Mouse (Mus musculus) intestine, embryonic 15.5 days (tissue): ENCODE data around the gene Runx2. TPM values are rescaled to one million over a fixed set of nuclear protein-coding genes. Genes with fewer than 3 reads are reported as not detected.

Experiments
- ATAC-seq: fragments of 200-750 bp; cut with Nextera tagmentation; 2 replicates; pipeline ENCODE4 v1.8.0; 2017; ENCODE audit warnings: moderate TSS enrichment, moderate library complexity
- H3K27ac ChIP-seq: fragments of 300-500 bp; sonication (generic); 2 replicates; pipeline ENCODE4 v1.5.1; 2015; ENCODE audit warnings: mild to moderate bottlenecking, inconsistent platforms
- H3K27me3 ChIP-seq: fragments of 300-500 bp; sonication (generic); replicated peaks from 2 replicates; pipeline ENCODE4 v1.6.1; 2015; ENCODE audit warnings: inconsistent platforms
- H3K36me3 ChIP-seq: fragments of 300-500 bp; sonication (generic); 2 replicates; pipeline ENCODE4 v1.6.1; 2015; ENCODE audit warnings: inconsistent platforms
- H3K4me1 ChIP-seq: fragments of 300-500 bp; sonication (generic); replicated peaks from 2 replicates; pipeline ENCODE4 v1.6.1; 2015; ENCODE audit warnings: inconsistent platforms
- H3K4me2 ChIP-seq: fragments of 300-500 bp; sonication (generic); replicated peaks from 2 replicates; pipeline ENCODE4 v1.6.1; 2015; ENCODE audit warnings: mild to moderate bottlenecking, inconsistent platforms
- H3K4me3 ChIP-seq: fragments of 300-500 bp; sonication (generic); replicated peaks from 2 replicates; pipeline ENCODE4 v1.5.1; 2015; ENCODE audit warnings: inconsistent platforms
- H3K9ac ChIP-seq: fragments of 300-500 bp; sonication (generic); 2 replicates; pipeline ENCODE4 v1.6.1; 2015; ENCODE audit warnings: inconsistent platforms
- H3K9me3 ChIP-seq: fragments of 300-500 bp; sonication (generic); 2 replicates; pipeline ENCODE4 v1.6.1; 2016; ENCODE audit warnings: inconsistent platforms
- WGBS: fragments of 180-500 bp; shearing (Covaris S2); methylation state at CpG from one replicate; pipeline ENCODE4 v1.1.7; 2015; 5-methylcytosine and 5-hydroxymethylcytosine counted together
- polyA plus RNA-seq: library from polyadenylated mRNA; unstranded; fragments of >200 nt; fragmentation: Nextera tagmentation; extraction: Ambion mirVana; gene quantifications from 2 replicates; pipeline ENCODE4 v1.2.1, GENCODE M21; 2015

The Runx2 gene
- polyA plus RNA-seq, 1 experiment from 2014 or later = 1.2 TPM

DNA sequence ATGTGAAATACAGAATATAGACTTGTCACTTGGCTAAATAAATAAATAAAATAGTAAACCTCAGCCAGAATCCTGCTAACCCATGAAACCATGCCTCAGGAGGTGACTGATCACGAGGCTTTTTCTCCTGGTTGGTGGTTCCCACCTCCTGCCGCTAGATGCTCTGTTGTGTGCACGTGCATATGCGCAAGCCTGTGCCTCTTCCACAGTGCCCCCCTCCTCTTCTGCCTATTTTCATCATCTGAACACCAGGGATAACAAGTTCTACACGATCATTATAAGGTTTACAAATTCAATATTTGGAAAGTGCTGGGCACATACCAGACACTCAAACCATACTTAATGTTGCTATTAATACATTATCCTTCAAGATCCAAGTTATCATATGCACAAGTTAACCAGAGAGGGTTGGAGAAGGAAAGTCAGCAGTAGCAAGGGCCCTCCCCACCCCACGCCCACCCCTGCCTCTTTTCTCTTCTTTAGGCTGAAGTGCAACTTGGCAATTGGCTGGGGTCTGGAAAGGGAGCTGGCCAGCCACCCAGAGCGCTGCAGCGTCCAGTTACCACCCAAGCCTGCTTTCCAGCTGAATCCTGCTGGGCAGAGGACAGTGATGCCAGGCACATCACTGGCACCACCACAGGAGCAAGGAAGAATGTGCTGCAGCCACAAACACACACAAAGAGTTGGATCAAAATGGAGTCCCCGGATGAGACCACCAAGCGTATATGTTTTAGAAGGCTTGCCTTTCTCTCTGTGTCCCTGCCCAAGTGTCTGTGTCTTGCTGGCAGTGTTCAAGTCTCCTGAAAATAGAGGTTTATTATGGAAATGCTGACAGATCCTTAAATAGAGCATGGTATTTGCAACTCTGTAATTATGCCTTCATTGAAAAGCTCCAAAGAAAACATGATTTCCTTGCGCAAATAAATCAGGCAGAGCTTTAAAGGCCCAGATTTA lies 294.2 kb downstream of the Runx2 start:
- WGBS = 81% methylated on average over 11 of the region's 11 CpGs
- no peak overlapping the region for H3K4me2 ChIP-seq
- no peaks in the 10 kb centered on the region for H3K4me1 ChIP-seq
- no peak overlapping the region for H3K4me3 ChIP-seq
- H3K36me3 ChIP-seq = no peaks in the 10 kb centered on the region
- H3K9ac ChIP-seq = no peak overlapping the region
- H3K9me3 ChIP-seq = no peaks in the 10 kb centered on the region
- no peak overlapping the region for H3K27ac ChIP-seq
- H3K27me3 ChIP-seq = no peaks in the 10 kb centered on the region
- no peak for ATAC-seq

- H3K27ac ChIP-seq = no peak overlapping the region
- no peak overlapping the region for H3K4me3 ChIP-seq
- H3K4me2 ChIP-seq = no peak overlapping the region
- no peaks in the 10 kb centered on the region for H3K36me3 ChIP-seq
- no peak for ATAC-seq
- 65% methylated on average over 3 of the region's 3 CpGs for WGBS
- H3K9ac ChIP-seq = no peak overlapping the region
- H3K4me1 ChIP-seq = no peaks in the 10 kb centered on the region
- no peaks in the 10 kb centered on the region for H3K9me3 ChIP-seq
- H3K27me3 ChIP-seq = no peaks in the 10 kb centered on the region
Measured at GRCm38 (mm10) chr17:44519356-44519755, 295.2 kb downstream of the Runx2 start.

GRCm38 (mm10) chr17:44518156-44518555 lies 296.4 kb downstream of the Runx2 start:
- no peaks in the 10 kb centered on the region for H3K9me3 ChIP-seq
- no peak for ATAC-seq

DNA sequence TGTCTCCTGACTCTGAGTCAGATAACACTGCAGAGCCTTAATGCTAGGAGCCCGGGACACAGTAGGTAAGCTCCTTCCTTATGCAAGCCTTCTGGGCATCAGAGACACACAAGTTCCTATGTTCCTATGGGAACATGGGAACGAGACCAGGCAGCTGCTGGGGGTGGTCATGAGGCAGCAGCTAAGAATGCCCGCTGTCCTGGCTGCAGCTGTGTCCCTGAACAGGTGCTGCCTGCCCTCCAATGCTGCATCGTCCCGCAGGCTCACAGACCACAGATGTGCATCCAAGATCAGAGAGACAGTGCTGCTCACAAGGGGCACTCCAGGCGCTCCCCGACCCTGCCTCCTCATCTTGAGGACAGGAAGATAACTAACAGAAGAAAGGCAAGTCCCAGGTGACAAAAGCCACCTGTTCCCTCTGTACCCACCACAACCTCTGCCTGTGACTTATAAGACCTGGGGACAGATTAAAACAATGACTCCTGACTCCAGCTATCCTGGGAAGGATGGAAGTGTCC lies 306.3 kb downstream of the Runx2 start:
- Histone ChIP-seq H3K27me3 (no peaks in the 10 kb centered on the region), H3K4me1 (no peaks in the 10 kb centered on the region), H3K4me2 (no peak overlapping the region), H3K27ac (no peak overlapping the region), H3K4me3 (no peak overlapping the region), H3K36me3 (no peaks in the 10 kb centered on the region), H3K9me3 (no peaks in the 10 kb centered on the region), H3K9ac (no peak overlapping the region)
- 66% methylated on average over 7 of the region's 7 CpGs for WGBS
- no peak for ATAC-seq

More at GRCm38 (mm10) chr17:44518156-44518555, 296.4 kb downstream of the Runx2 start:
- no peak overlapping the region for H3K27ac ChIP-seq
- H3K4me3 ChIP-seq = no peak overlapping the region
- H3K4me1 ChIP-seq = no peaks in the 10 kb centered on the region
- H3K4me2 ChIP-seq = no peak overlapping the region
- no peaks in the 10 kb centered on the region for H3K36me3 ChIP-seq
- H3K9ac ChIP-seq = no peak overlapping the region
- 92% methylated on average over 6 of the region's 6 CpGs for WGBS
- no peaks in the 10 kb centered on the region for H3K27me3 ChIP-seq

GRCm38 (mm10) chr17:44507741-44508140 lies 306.9 kb downstream of the Runx2 start:
- no peak overlapping the region for H3K9ac ChIP-seq
- ATAC-seq = no peak
- H3K9me3 ChIP-seq = no peaks in the 10 kb centered on the region
- H3K27me3 ChIP-seq = no peaks in the 10 kb centered on the region
- H3K4me3 ChIP-seq = no peak overlapping the region
- H3K27ac ChIP-seq = no peak overlapping the region
- no peaks in the 10 kb centered on the region for H3K4me1 ChIP-seq
- 68% methylated on average over 3 of the region's 3 CpGs for WGBS
- H3K36me3 ChIP-seq = no peaks in the 10 kb centered on the region
- no peak overlapping the region for H3K4me2 ChIP-seq

DNA sequence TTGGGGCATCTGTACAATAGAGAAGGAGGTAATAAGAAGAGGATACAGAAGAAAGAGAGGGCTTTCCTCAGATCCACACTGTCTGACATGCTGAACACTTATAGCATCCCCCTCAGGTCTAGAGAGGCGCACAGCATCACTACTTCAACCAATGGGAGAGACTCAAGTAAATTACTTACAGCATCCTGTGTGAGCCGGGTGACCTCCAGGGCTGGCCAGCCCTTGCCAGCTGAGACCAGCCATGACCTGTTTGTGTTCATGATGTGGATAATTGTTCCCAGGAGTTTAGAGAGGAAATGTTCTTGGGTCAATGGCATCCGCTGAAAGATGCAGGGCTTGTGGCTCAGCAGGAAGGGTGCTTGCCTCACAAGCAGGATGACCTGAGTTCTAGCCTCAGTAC lies 308.1 kb downstream of the Runx2 start:
- ATAC-seq = no peak
- WGBS = 75% methylated on average over 3 of the region's 3 CpGs
- no peaks in the 10 kb centered on the region for H3K27me3 ChIP-seq
- no peak overlapping the region for H3K27ac ChIP-seq
- no peak overlapping the region for H3K4me3 ChIP-seq
- H3K4me2 ChIP-seq = no peak overlapping the region
- H3K9ac ChIP-seq = no peak overlapping the region
- H3K4me1 ChIP-seq = no peaks in the 10 kb centered on the region
- no peaks in the 10 kb centered on the region for H3K9me3 ChIP-seq
- no peaks in the 10 kb centered on the region for H3K36me3 ChIP-seq

DNA sequence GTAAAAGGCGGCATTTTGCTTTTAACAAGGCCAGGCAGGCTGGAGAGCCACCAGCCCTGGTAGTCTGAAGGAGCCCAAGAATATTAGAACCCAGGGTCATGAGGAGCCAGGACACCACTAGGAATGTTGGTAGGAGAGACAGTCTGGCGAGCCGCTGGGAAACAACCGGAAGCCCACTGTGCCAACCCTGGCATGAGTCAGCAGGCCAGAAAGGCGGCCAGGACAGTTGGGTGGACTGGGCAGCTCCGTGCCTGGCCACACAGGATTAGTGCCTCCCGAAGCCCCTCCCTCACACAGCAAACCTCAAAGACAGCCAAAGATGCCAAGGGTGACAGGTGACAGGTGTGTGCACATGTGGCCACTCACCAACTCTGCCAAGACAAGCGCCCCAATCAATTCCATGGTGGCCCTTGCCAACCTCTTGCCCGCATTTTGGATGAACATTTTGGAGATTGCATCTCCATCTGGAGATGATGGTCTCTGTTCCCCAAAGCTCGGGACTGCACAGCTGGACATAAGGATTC lies 309.7 kb downstream of the Runx2 start:
- Histone ChIP-seq H3K4me2 (no peak overlapping the region), H3K9ac (no peak overlapping the region), H3K27ac (no peak overlapping the region), H3K9me3 (no peaks in the 10 kb centered on the region), H3K36me3 (no peaks in the 10 kb centered on the region), H3K4me3 (no peak overlapping the region), H3K4me1 (no peaks in the 10 kb centered on the region), H3K27me3 (0 out of 2 replicates have a peak, but pooled peaks cover 3% of the 10 kb centered on the region)
- 87% methylated on average over 10 of the region's 10 CpGs for WGBS
- no peak for ATAC-seq

GRCm38 (mm10) chr17:44502176-44502575 lies 312.4 kb downstream of the Runx2 start:
- H3K4me3 ChIP-seq = no peak overlapping the region
- 0 out of 2 replicates have a peak, but pooled peaks cover 3% of the 10 kb centered on the region for H3K27me3 ChIP-seq
- no peaks in the 10 kb centered on the region for H3K4me1 ChIP-seq
- H3K27ac ChIP-seq = no peak overlapping the region
- H3K9me3 ChIP-seq = no peaks in the 10 kb centered on the region
- H3K9ac ChIP-seq = no peak overlapping the region
- no peak overlapping the region for H3K4me2 ChIP-seq
- no peak for ATAC-seq
- H3K36me3 ChIP-seq = no peaks in the 10 kb centered on the region
- WGBS = 91% methylated on average over 5 of the region's 5 CpGs

DNA sequence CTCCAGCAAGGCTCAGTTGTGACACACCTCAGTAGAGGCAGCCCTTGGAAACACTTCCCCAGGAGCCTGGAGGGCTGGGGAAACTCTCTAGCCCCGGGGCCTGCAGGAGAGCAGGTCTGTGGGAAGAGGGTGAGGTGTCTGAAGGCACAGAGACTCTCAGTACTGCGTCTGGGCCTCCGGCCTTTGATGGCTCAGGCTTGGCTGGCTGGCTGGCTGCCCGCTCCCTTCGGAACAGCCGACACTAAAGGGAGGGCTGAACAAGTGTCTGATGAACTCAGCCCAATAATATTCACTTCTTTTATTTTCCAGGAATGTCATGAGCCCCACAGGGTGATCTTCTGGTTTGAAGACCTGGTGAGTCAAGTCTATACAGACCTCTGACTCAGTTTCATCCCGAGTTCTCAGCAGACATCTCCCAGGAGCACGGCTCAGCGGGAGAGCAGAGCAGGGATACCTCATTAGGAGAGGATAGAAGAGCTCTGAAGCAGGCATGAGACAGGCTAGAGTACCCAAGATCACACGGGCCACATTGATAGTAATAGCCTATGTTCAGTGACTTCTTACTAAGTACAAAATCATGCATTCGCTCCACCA lies 314.2 kb downstream of the Runx2 start:
- WGBS = 77% methylated on average over 11 of the region's 11 CpGs
- Histone ChIP-seq H3K27ac (no peak overlapping the region), H3K4me3 (no peak overlapping the region), H3K9ac (no peak overlapping the region), H3K27me3 (0 out of 2 replicates have a peak, but pooled peaks cover 3% of the 10 kb centered on the region), H3K36me3 (no peaks in the 10 kb centered on the region), H3K4me1 (no peaks in the 10 kb centered on the region), H3K9me3 (no peaks in the 10 kb centered on the region), H3K4me2 (no peak overlapping the region)
- ATAC-seq = no peak

GRCm38 (mm10) chr17:44490164-44490794 lies 324.3 kb downstream of the Runx2 start:
- no peaks in the 10 kb centered on the region for H3K9me3 ChIP-seq
- 31% methylated on average over 11 of the region's 11 CpGs for WGBS
- H3K4me1 ChIP-seq = no peaks in the 10 kb centered on the region
- H3K4me2 ChIP-seq = no peak overlapping the region
- H3K27ac ChIP-seq = no peak overlapping the region
- no peak overlapping the region for H3K9ac ChIP-seq
- H3K36me3 ChIP-seq = no peaks in the 10 kb centered on the region
- no peaks in the 10 kb centered on the region for H3K27me3 ChIP-seq
- ATAC-seq = no peak
- no peak overlapping the region for H3K4me3 ChIP-seq

- no peaks in the 10 kb centered on the region for H3K4me1 ChIP-seq
- H3K9ac ChIP-seq = no peak overlapping the region
- H3K27me3 ChIP-seq = no peaks in the 10 kb centered on the region
- no peak overlapping the region for H3K4me3 ChIP-seq
- ATAC-seq = no peak
- H3K4me2 ChIP-seq = no peak overlapping the region
- 70% methylated on average over 6 of the region's 6 CpGs for WGBS
- H3K27ac ChIP-seq = no peak overlapping the region
- no peaks in the 10 kb centered on the region for H3K36me3 ChIP-seq
- H3K9me3 ChIP-seq = no peaks in the 10 kb centered on the region
Measured at GRCm38 (mm10) chr17:44489346-44489745, 325.3 kb downstream of the Runx2 start.
